10 mouse cellular contexts compared by ENCODE assay signal in genomic region chr1:184644767-184645598, GRCm38 (mm10).
DNase-seq lines count a peak whose midpoint lies in the region; ATAC-seq and TF ChIP-seq lines count a peak whose summit lies in the region.
"Had no signal": no experiment of that assay in that cellular context is flagged by ENCODE, and none has a peak within 500 bp of the region (broad histone marks: within the 10 kb centered on the region; RNA-seq: fewer than 3 reads in every experiment).

No protein-coding gene starts in this region.

- H3K9ac ChIP-seq in heart, embryonic 12.5 days, result no peak overlapping the region
- H3K9ac ChIP-seq in heart, adult 2 months (ENCODE audit: low read depth, low read length), result no peak overlapping the region
- peak overlapping the region; percentile 68 for H3K9ac ChIP-seq in liver, embryonic 13.5 days
- H3K9ac ChIP-seq: hindbrain, embryonic 14.5 days had no signal

- TF ChIP-seq EP300 in heart, adult 2 months (IDR thresholded peaks at IDR 0.05; ENCODE audit: insufficient read depth, low read depth, low read length), result no peak

- H3K4me2 ChIP-seq in heart, embryonic 12.5 days, result peak overlapping the region; percentile 14; the same call in 1 of the 2 replicates
- H3K4me2 ChIP-seq in liver, embryonic 13.5 days, result peak overlapping the region; percentile 52
- H3K4me2 ChIP-seq: hindbrain, embryonic 14.5 days had no signal

- peak overlapping the region; percentile 69 for H3K27ac ChIP-seq in heart, embryonic 12.5 days (ENCODE audit: poor library complexity, severe bottlenecking)
- H3K27ac ChIP-seq in heart, adult 2 months, result no peak overlapping the region
- H3K27ac ChIP-seq in embryonic facial prominence, embryonic 10.5 days (replicated peaks), result peak overlapping the region; percentile 55; the same call in 1 of the 2 replicates
- H3K27ac ChIP-seq in liver, embryonic 13.5 days, result peak overlapping the region; percentile 97
- H3K27ac ChIP-seq: hindbrain, embryonic 14.5 days had no signal

- intact Hi-C loops in heart, adult 2 months (cut with DNase I), result no loop called here

- peaks cover 3% of the 10 kb centered on the region for H3K9me3 ChIP-seq in heart, embryonic 12.5 days (replicated peaks)
- H3K9me3 ChIP-seq in G1E (replicated peaks), result peaks cover 6% of the 10 kb centered on the region; the same call in 1 of the 2 replicates
- H3K9me3 ChIP-seq in embryonic facial prominence, embryonic 10.5 days, result peaks cover 6% of the 10 kb centered on the region; the same call in 1 of the 2 replicates
- H3K9me3 ChIP-seq in liver, embryonic 13.5 days (replicated peaks), result 0 out of 2 replicates have a peak, but pooled peaks cover 6% of the 10 kb centered on the region

- no peak for TF ChIP-seq POLR2A in heart, adult 2 months (IDR thresholded peaks at IDR 0.05; ENCODE audit: insufficient read depth, low read depth, low read length)

- no peaks in the 10 kb centered on the region for H3K79me2 ChIP-seq in heart, adult 2 months (replicated peaks; ENCODE audit: control insufficient read depth, insufficient read depth, low read length)

- peak; percentile 96 for ATAC-seq in heart, embryonic 12.5 days (ENCODE audit: insufficient number of reproducible peaks, low FRiP score)
- ATAC-seq in G1E (ENCODE audit: extremely low read depth, insufficient number of reproducible peaks, low FRiP score, poor library complexity, severe bottlenecking), result peak; percentile 93
- ATAC-seq in liver, embryonic 13.5 days (ENCODE audit: low read depth), result peak; percentile 94
- ATAC-seq in frontal cortex, adult (ENCODE audit: low TSS enrichment), result no peak
- no peak for ATAC-seq in activated CD4-positive, CD25-positive, alpha-beta regulatory T cell, adult 4 months

- H3K36me3 ChIP-seq in heart, embryonic 12.5 days, result no peaks in the 10 kb centered on the region
- H3K36me3 ChIP-seq in heart, adult 2 months (ENCODE audit: control insufficient read depth, insufficient read depth, low read length), result no peaks in the 10 kb centered on the region
- no peaks in the 10 kb centered on the region for H3K36me3 ChIP-seq in G1E (replicated peaks)
- H3K36me3 ChIP-seq in embryonic facial prominence, embryonic 10.5 days (replicated peaks), result no peaks in the 10 kb centered on the region
- no peaks in the 10 kb centered on the region for H3K36me3 ChIP-seq in liver, embryonic 13.5 days

- H3K4me3 ChIP-seq in heart, embryonic 12.5 days, result no peak overlapping the region
- H3K4me3 ChIP-seq in heart, adult 2 months, result no peak overlapping the region
- H3K4me3 ChIP-seq in G1E (ENCODE audit: low read depth, low read length), result peak overlapping the region; percentile 30; the same call in 1 of the 2 replicates
- no peak overlapping the region for H3K4me3 ChIP-seq in embryonic facial prominence, embryonic 10.5 days
- no peak overlapping the region for H3K4me3 ChIP-seq in liver, embryonic 13.5 days (replicated peaks)

- DNase-seq in heart, adult 2 months, result no peak
- peak; percentile 82 for DNase-seq in G1E (ENCODE audit: low spot score)
- peak; percentile 53 for DNase-seq in embryonic facial prominence, embryonic 10.5 days (ENCODE audit: low spot score)
- peak; percentile 90 for DNase-seq in liver, embryonic 13.5 days
- no peak for DNase-seq in left cerebral cortex, adult 8-10 months (ENCODE audit: low spot score in 2 of 2)
- DNase-seq: cerebellum, adult 11-12 months had no signal

- TF ChIP-seq CTCF in heart, adult 2 months (IDR thresholded peaks at IDR 0.05), result no peak
- no peak for TF ChIP-seq CTCF in G1E (IDR thresholded peaks at IDR 0.05; ENCODE audit: low read depth, low read length)

- H3K27me3 ChIP-seq in heart, embryonic 12.5 days (replicated peaks), result 0 out of 2 replicates have a peak, but pooled peaks cover 5% of the 10 kb centered on the region
- no peaks in the 10 kb centered on the region for H3K27me3 ChIP-seq in heart, adult 2 months (ENCODE audit: control insufficient read depth, insufficient read depth, low read length)
- no peaks in the 10 kb centered on the region for H3K27me3 ChIP-seq in G1E (ENCODE audit: insufficient read depth, low read length)
- no peaks in the 10 kb centered on the region for H3K27me3 ChIP-seq in embryonic facial prominence, embryonic 10.5 days (replicated peaks; ENCODE audit: low read depth, poor library complexity, severe bottlenecking)
- no peaks in the 10 kb centered on the region for H3K27me3 ChIP-seq in liver, embryonic 13.5 days

- peaks cover 14% of the 10 kb centered on the region for H3K4me1 ChIP-seq in heart, embryonic 12.5 days (replicated peaks)
- no peaks in the 10 kb centered on the region for H3K4me1 ChIP-seq in heart, adult 2 months (ENCODE audit: control insufficient read depth, insufficient read depth, low read length)
- H3K4me1 ChIP-seq in G1E (ENCODE audit: insufficient read depth, low read depth, low read length), result peaks cover 52% of the 10 kb centered on the region
- H3K4me1 ChIP-seq in embryonic facial prominence, embryonic 10.5 days, result peaks cover 13% of the 10 kb centered on the region
- peaks cover 62% of the 10 kb centered on the region for H3K4me1 ChIP-seq in liver, embryonic 13.5 days (replicated peaks)

- 11% methylated on average over 9 of the region's 9 CpGs for WGBS in heart, embryonic 12.5 days
- WGBS in heart, adult 2 months, result 68% methylated on average over 9 of the region's 9 CpGs
- WGBS in embryonic facial prominence, embryonic 10.5 days, result 29% methylated on average over 9 of the region's 9 CpGs
- WGBS in liver, embryonic 13.5 days (ENCODE audit: insufficient replicate concordance), result 13% methylated on average over 9 of the region's 9 CpGs

Comparison
In these comparisons a context has a peak if more than half of its experiments do, and no peak if none do; other contexts are left out.
1. ATAC-seq: peak in heart, embryonic 12.5 days (single experiment), G1E (single experiment) and liver, embryonic 13.5 days (single experiment); none in frontal cortex, adult (single experiment) and activated CD4-positive, CD25-positive, alpha-beta regulatory T cell, adult 4 months (single experiment).
2. DNase-seq: peak in G1E (single experiment), embryonic facial prominence, embryonic 10.5 days (single experiment) and liver, embryonic 13.5 days (single experiment); none in heart, adult 2 months (0 of 2) and left cerebral cortex, adult 8-10 months (0 of 2).